Mouse (Mus musculus) heart, adult 2 months (tissue): ENCODE data around the gene Kif27. TPM values are rescaled to one million over a fixed set of nuclear protein-coding genes. Genes with fewer than 3 reads are reported as not detected.
"Not testable (repeated sequence)": the region's sequence is repeated elsewhere in the genome, so short reads cannot be mapped to it uniquely, and the experiment has no call there.

Experiments used
- DNase-seq, 2 experiments: peaks; one replicate each; pipeline ENCODE4 v3.0.0; 2021
- H3K27ac ChIP-seq: fragments of 200-600 bp; 2 replicates; pipeline ENCODE4 v1.8.1; 2022
- H3K27me3 ChIP-seq: fragments of 200-500 bp; 2 replicates; pipeline ENCODE4 v1.6.1; 2012; ENCODE audit warnings: mild to moderate bottlenecking, low read length, inconsistent platforms, mixed read lengths; ENCODE audit not compliant: control insufficient read depth, insufficient read depth
- H3K36me3 ChIP-seq: fragments of 200-500 bp; 2 replicates; pipeline ENCODE4 v1.6.1; 2012; ENCODE audit warnings: low read length, inconsistent platforms; ENCODE audit not compliant: control insufficient read depth, insufficient read depth
- H3K4me1 ChIP-seq: fragments of 200-500 bp; 2 replicates; pipeline ENCODE4 v1.6.1; 2011; ENCODE audit warnings: low read length; ENCODE audit not compliant: control insufficient read depth, insufficient read depth
- H3K4me3 ChIP-seq: fragments of 200-600 bp; 2 replicates; pipeline ENCODE4 v1.8.1; 2022
- H3K79me2 ChIP-seq: fragments of 200-500 bp; replicated peaks from 2 replicates; pipeline ENCODE4 v1.6.1; 2012; ENCODE audit warnings: mild to moderate bottlenecking, inconsistent platforms, low read length, moderate library complexity, mixed read lengths; ENCODE audit not compliant: control insufficient read depth, insufficient read depth
- H3K9ac ChIP-seq: fragments of 200-500 bp; 2 replicates; pipeline ENCODE4 v1.6.1; 2012; ENCODE audit warnings: low read depth, mild to moderate bottlenecking, control low read depth, inconsistent platforms, low read length, mixed read lengths
- CTCF ChIP-seq: fragments of 200-600 bp; IDR thresholded peaks from 2 replicates; pipeline ENCODE4 v1.8.1; 2022; ENCODE audit warnings: antibody characterized with exemption, mild to moderate bottlenecking, moderate library complexity
- EP300 ChIP-seq: fragments of 200-500 bp; IDR thresholded peaks from 2 replicates; pipeline ENCODE4 v1.6.1; 2011; ENCODE audit warnings: low read depth, low read length, control low read depth; ENCODE audit not compliant: insufficient read depth
- POLR2A ChIP-seq: fragments of 200-500 bp; IDR thresholded peaks from 2 replicates; pipeline ENCODE4 v1.6.1; 2011; ENCODE audit warnings: mild to moderate bottlenecking, low read depth, low read length, control low read depth; ENCODE audit not compliant: insufficient read depth
- WGBS: fragments of 180-500 bp; shearing (Covaris S2); methylation state at CpG from one replicate; pipeline ENCODE4 v1.1.7; 2018; 5-methylcytosine and 5-hydroxymethylcytosine counted together
- intact Hi-C: fragments of 180-260 bp; cut with DNase I; formaldehyde crosslinking; loops from one replicate; pipeline ENCODE4 v1.15.1; 2025
- polyA plus RNA-seq: library from polyadenylated mRNA; depleted of rRNA; stranded (reverse); fragments of >200 nt; gene quantifications from 2 replicates; pipeline ENCODE4 v1.2.3, GENCODE M21; 2012
- total RNA-seq, 2 experiments: library from RNA; stranded (reverse); gene quantifications; 2 replicates each; pipeline ENCODE4 v1.2.3; 2021

The Kif27 gene
- total and polyA plus RNA-seq, 3 experiments = 0.05 to 0.10 (median 0.10) TPM

- Histone ChIP-seq H3K4me3 (peak overlapping the region; percentile 94), H3K36me3 (peaks cover 26% of the 10 kb centered on the region), H3K4me1 (peaks cover 2% of the 10 kb centered on the region; the same call in 1 of the 2 replicates), H3K27ac (no peak overlapping the region; the same call in 1 of the 2 replicates), H3K79me2 (peaks cover 4% of the 10 kb centered on the region), H3K27me3 (no peaks in the 10 kb centered on the region), H3K9ac (no peak overlapping the region)
- WGBS = under 1% methylated on average over 11 of the region's 11 CpGs
- TF ChIP-seq POLR2A = no peak
- no peak for TF ChIP-seq EP300
- no peak for TF ChIP-seq CTCF
- intact Hi-C loops = loop anchor here (2.0 to 10.0 kb wide), 3 partner anchors 14 to 276 kb away; partner anchors contain the start of genes Hnrnpa0 and Kif27
- DNase-seq = no peak
These were observed 41.7 kb upstream of the Kif27 start for GRCm38 (mm10) chr13:58400576-58400975.

DNA sequence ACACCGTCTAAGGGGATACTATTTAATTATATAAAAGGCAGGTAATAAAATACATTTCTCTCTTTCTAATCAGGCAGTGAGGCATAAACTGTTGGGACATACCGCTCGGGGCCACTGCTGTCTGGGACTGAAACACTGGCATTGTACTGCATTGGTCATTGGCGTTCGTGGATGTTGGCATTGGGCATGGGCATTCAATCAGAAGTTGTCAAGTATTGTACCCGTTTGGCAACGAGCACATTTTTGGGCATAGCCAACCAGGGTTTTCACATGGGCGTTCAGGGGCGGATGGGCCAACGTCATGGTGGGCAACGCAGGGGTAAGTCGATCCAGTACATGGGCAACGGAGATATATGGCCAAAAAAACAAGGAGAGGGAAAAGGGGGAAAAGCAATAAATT, 38.7 kb upstream of the Kif27 start:
- Histone ChIP-seq H3K36me3 (peaks cover 38% of the 10 kb centered on the region), H3K9ac (no peak overlapping the region), H3K27me3 (no peaks in the 10 kb centered on the region), H3K79me2 (peaks cover 4% of the 10 kb centered on the region), H3K27ac (no peak overlapping the region), H3K4me3 (no peak overlapping the region), H3K4me1 (peaks cover 1% of the 10 kb centered on the region; the same call in 1 of the 2 replicates)
- WGBS = 71% methylated on average over 13 of the region's 13 CpGs
- no peak for DNase-seq
- intact Hi-C loops = no loop called here
- TF ChIP-seq EP300 = no peak
- TF ChIP-seq POLR2A = no peak
- TF ChIP-seq CTCF = no peak

GRCm38 (mm10) chr13:58394392-58394791, 35.5 kb upstream of the Kif27 start:
- H3K9ac ChIP-seq, H3K79me2 ChIP-seq, H3K27me3 ChIP-seq, H3K4me3 ChIP-seq, H3K4me1 ChIP-seq, intact Hi-C loops, DNase-seq, H3K27ac ChIP-seq: not testable (repeated sequence)
- peaks cover 42% of the 10 kb centered on the region for H3K36me3 ChIP-seq
- 78% methylated on average over 11 of the region's 11 CpGs for WGBS

DNA sequence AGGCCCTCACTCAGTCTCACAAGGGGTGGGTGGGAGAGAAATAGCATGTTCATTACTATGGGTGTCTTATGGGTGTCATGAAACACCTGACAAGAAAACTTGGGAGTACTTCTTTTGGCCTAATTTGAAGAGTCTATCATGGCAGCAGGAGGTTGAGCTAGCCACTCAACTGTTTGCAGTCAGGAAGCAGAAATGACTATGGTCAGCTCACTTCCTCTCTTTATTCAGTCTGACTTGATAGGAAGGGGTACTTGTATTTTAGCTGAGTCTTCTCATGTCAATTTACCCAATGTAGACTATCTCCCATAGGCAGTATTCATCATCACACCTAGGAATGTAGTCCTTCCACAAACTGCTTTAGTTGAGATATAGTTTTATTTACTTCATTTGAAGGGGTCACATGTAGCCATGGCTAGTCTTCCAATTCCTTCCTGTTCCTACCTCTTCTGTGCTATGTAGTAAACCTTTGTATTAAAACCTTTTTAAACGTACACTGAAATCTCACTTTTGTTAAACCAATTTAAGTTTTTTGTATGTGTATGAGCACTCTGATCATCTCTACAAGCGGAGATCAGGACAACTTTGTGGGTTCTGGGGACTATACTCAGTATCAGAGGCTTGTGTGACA, 30.5 kb upstream of the Kif27 start:
- H3K4me1 ChIP-seq = no peaks in the 10 kb centered on the region; the same call in 1 of the 2 replicates
- no peaks in the 10 kb centered on the region for H3K79me2 ChIP-seq
- no peak for DNase-seq
- H3K36me3 ChIP-seq = peaks cover 14% of the 10 kb centered on the region
- intact Hi-C loops = loop anchor here (2.0 to 10.0 kb wide), 5 partner anchors 101 to 377 kb away; partner anchors contain the start of gene Idnk
- TF ChIP-seq CTCF (no peak), EP300 (no peak), POLR2A (no peak)
- no peak overlapping the region for H3K27ac ChIP-seq
- no peak overlapping the region for H3K4me3 ChIP-seq
- 86% methylated on average over 2 of the region's 2 CpGs for WGBS
- no peaks in the 10 kb centered on the region for H3K27me3 ChIP-seq
- no peak overlapping the region for H3K9ac ChIP-seq

DNA sequence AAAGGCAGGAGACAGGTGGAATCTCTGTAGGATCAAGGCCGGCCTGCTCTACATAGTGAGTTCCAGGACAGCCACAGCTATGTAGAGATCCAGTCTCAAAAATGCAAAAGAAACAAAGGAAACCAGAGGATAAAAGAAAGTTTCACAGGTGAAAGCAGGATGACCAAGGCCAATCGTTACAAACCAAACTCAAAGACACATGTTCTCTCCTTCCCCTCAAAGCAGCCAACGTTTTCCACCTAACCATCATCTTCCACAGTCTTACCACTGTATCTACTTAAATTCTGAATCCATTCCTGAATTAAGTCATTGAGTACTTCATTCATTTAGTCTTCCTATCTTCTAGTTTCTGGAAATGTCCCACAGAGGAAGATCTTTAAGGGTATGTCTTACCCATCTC, 29.5 kb upstream of the Kif27 start:
- Histone ChIP-seq H3K9ac (no peak overlapping the region), H3K27ac (no peak overlapping the region), H3K36me3 (peaks cover 8% of the 10 kb centered on the region), H3K4me3 (no peak overlapping the region), H3K27me3 (no peaks in the 10 kb centered on the region), H3K4me1 (peaks cover 1% of the 10 kb centered on the region; the same call in 1 of the 2 replicates), H3K79me2 (no peaks in the 10 kb centered on the region)
- no peak for DNase-seq
- intact Hi-C loops = loop anchor here (2.0 to 10.0 kb wide), 5 partner anchors 100 to 376 kb away; partner anchors contain the start of gene Idnk
- TF ChIP-seq CTCF = no peak
- no peak for TF ChIP-seq POLR2A
- WGBS = 41% methylated on average over 3 of the region's 3 CpGs

DNA sequence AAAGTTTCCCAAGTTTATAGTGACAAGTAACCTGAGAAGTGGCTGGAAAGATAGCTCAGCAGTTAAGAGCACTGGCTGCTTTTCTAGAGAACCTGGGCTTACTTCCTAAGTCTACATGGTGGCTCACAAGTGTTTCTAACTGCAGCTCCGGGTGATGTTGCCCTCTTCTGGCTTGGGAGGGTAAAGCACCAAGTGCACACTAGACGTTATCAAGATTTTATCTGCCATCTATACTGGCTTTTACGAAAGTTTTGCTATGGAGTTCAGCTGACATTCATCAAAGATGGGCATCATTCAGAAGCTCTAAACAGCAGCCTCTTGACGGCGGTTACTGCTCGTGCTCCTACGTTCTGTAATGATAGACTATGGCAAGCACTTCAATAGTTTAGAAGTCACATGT, 29.0 kb upstream of the Kif27 start:
- no peaks in the 10 kb centered on the region for H3K27me3 ChIP-seq
- 13% methylated on average over 7 of the region's 7 CpGs for WGBS
- TF ChIP-seq CTCF = peak; percentile 95
- TF ChIP-seq EP300 = no peak
- intact Hi-C loops = loop anchor here (2.0 to 10.0 kb wide), 6 partner anchors 13 to 376 kb away; partner anchors contain the start of gene Idnk
- no peaks in the 10 kb centered on the region for H3K79me2 ChIP-seq
- H3K27ac ChIP-seq = no peak overlapping the region
- DNase-seq = peak; percentile 67 to 71
- H3K4me1 ChIP-seq = peaks cover 1% of the 10 kb centered on the region; the same call in 1 of the 2 replicates
- H3K36me3 ChIP-seq = peaks cover 8% of the 10 kb centered on the region
- no peak overlapping the region for H3K4me3 ChIP-seq
- no peak overlapping the region for H3K9ac ChIP-seq
